Mouse (Mus musculus): ENCODE measurements at regions not wholly inside any gene's neighbourhood (a gene's known extent, or its start where the extent isn't known, plus 50 kb on each side); places are given as distances from the start of the nearest gene placed in this dataset.

GRCm38 (mm10) chr1:29509615-29510131 lies 729.6 kb upstream of the Gm597 start:
- peak; percentile 6 for DNase-seq (ENCODE audit: low spot score)
